Mouse (Mus musculus) limb, embryonic 14.5 days (tissue): ENCODE measurements around the gene Acap1. TPM values are rescaled to one million over a fixed set of nuclear protein-coding genes. Genes with fewer than 3 reads are reported as not detected.

Experiments used
- ATAC-seq: fragments of 200-750 bp; cut with Nextera tagmentation; 2 replicates; pipeline ENCODE4 v1.8.0; 2017; ENCODE audit warnings: low read depth, moderate number of reproducible peaks, moderate TSS enrichment; ENCODE audit not compliant: low FRiP score
- DNase-seq: peaks from one replicate; pipeline ENCODE4 v3.0.0-alpha.2; 2015; ENCODE audit warnings: low spot score
- H3K27ac ChIP-seq: fragments of 300-500 bp; sonication (generic); replicated peaks from 2 replicates; pipeline ENCODE4 v1.5.1; 2014; ENCODE audit warnings: low read depth, mild to moderate bottlenecking, low read length, moderate library complexity, mixed read lengths
- H3K27me3 ChIP-seq: fragments of 300-500 bp; sonication (generic); 2 replicates; pipeline ENCODE4 v1.6.1; 2014; ENCODE audit warnings: low read length, mixed read lengths; ENCODE audit not compliant: control insufficient read depth, insufficient read depth
- H3K36me3 ChIP-seq: fragments of 300-500 bp; sonication (generic); 2 replicates; pipeline ENCODE4 v1.6.1; 2014; ENCODE audit warnings: mild to moderate bottlenecking, low read length, moderate library complexity, mixed read lengths; ENCODE audit not compliant: control insufficient read depth, insufficient read depth
- H3K4me1 ChIP-seq: fragments of 300-500 bp; sonication (generic); 2 replicates; pipeline ENCODE4 v1.6.1; 2014; ENCODE audit warnings: antibody characterized with exemption, low read length, mixed read lengths; ENCODE audit not compliant: control insufficient read depth, insufficient read depth
- H3K4me2 ChIP-seq: fragments of 300-500 bp; sonication (generic); replicated peaks from 2 replicates; pipeline ENCODE4 v1.6.1; 2014; ENCODE audit warnings: low read depth, mild to moderate bottlenecking, low read length, moderate library complexity; ENCODE audit not compliant: severe bottlenecking
- H3K4me3 ChIP-seq: fragments of 300-500 bp; sonication (generic); replicated peaks from 2 replicates; pipeline ENCODE4 v1.5.1; 2014; ENCODE audit warnings: low read length
- H3K9ac ChIP-seq: fragments of 300-500 bp; sonication (generic); 2 replicates; pipeline ENCODE4 v1.6.1; 2014; ENCODE audit warnings: mild to moderate bottlenecking, low read depth, low read length, moderate library complexity; ENCODE audit not compliant: severe bottlenecking
- H3K9me3 ChIP-seq: fragments of 300-500 bp; sonication (generic); 2 replicates; pipeline ENCODE4 v1.6.1; 2016; ENCODE audit warnings: low read length; ENCODE audit not compliant: control insufficient read depth
- POLR2A ChIP-seq: fragments of 200-500 bp; IDR thresholded peaks from 2 replicates; pipeline ENCODE4 v1.8.0; 2012; ENCODE audit warnings: inconsistent platforms, mild to moderate bottlenecking, moderate library complexity, borderline replicate concordance; ENCODE audit not compliant: insufficient read depth, insufficient read length; ENCODE audit errors: extremely low read depth
- WGBS: fragments of 180-500 bp; shearing (Covaris S2); extraction: QIAGEN DNeasy Blood & Tissue Kit; methylation state at CpG from one replicate; pipeline ENCODE4 v1.1.7; 2014; 5-methylcytosine and 5-hydroxymethylcytosine counted together
- polyA plus RNA-seq, 2 experiments: library from polyadenylated mRNA; depleted of rRNA in 1 of 2; stranded (reverse) in 1 of 2; unstranded in 1 of 2; fragments of >200 nt; fragmentation: Nextera tagmentation in 1 of 2; extraction: Ambion mirVana in 1 of 2; gene quantifications; 2 replicates each; pipeline versions ENCODE4 v1.2.1 to v1.2.3; 2012 to 2014

Gene Acap1
- polyA plus RNA-seq, 2 experiments: 2.1 TPM

DNA sequence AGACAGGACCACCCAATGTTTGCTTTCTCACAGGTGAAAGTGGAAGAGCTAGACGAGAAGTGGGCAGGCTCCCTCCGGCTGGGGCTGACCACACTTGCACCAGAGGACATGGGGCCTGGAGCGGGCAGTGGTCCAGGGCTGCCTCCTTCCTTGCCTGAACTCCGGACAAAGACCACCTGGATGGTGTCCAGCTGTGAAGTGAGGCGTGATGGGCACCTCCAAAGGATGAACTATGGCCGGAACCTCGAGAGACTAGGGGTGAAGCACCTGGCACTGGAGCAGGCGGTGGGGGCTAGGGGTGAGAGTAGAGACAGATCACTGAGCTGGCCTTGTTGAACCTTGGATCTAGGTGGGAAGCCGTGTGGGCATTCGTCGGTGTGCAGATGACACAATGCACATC lies 13.3 kb upstream of the Acap1 start:
- H3K4me3 ChIP-seq: no peak overlapping the region
- H3K27ac ChIP-seq: no peak overlapping the region
- peaks cover 98% of the 10 kb centered on the region for H3K36me3 ChIP-seq
- no peak for TF ChIP-seq POLR2A
- H3K27me3 ChIP-seq: no peaks in the 10 kb centered on the region
- no peak overlapping the region for H3K9ac ChIP-seq
- WGBS: 92% methylated on average over 11 of the region's 11 CpGs
- no peaks in the 10 kb centered on the region for H3K9me3 ChIP-seq
- DNase-seq: no peak
- peaks cover 3% of the 10 kb centered on the region; the same call in 1 of the 2 replicates for H3K4me1 ChIP-seq
- no peak overlapping the region for H3K4me2 ChIP-seq
- no peak for ATAC-seq

DNA sequence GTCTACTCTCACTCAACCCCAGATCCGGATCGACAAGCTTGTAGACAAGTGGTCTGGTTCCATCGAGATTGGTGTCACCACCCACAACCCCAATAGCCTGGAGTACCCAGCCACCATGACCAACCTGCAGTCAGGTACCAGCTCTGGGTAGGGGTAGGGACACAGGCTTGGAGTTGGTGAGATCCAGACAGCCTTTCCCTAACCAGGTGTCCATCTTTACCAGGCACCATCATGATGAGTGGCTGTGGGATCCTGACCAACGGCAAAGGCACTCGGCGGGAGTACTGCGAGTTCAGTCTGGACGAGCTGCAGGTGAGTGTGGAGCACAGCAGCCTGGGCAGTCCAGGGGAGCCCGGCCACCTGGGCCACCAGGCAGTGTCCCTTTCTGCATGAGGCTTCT lies 9.0 kb upstream of the Acap1 start:
- ATAC-seq: no peak
- 98% methylated on average over 9 of the region's 9 CpGs for WGBS
- H3K27me3 ChIP-seq: no peaks in the 10 kb centered on the region
- H3K9ac ChIP-seq: no peak overlapping the region
- no peak overlapping the region for H3K27ac ChIP-seq
- no peak for DNase-seq
- peaks cover 62% of the 10 kb centered on the region for H3K36me3 ChIP-seq
- no peak for TF ChIP-seq POLR2A
- H3K9me3 ChIP-seq: no peaks in the 10 kb centered on the region
- H3K4me2 ChIP-seq: no peak overlapping the region
- H3K4me1 ChIP-seq: peaks cover 12% of the 10 kb centered on the region
- H3K4me3 ChIP-seq: no peak overlapping the region

- ATAC-seq (no peak), DNase-seq (no peak)
- 88% methylated on average over 13 of the region's 13 CpGs for WGBS
- Histone ChIP-seq H3K4me2 (peak overlapping the region; percentile 75), H3K27ac (no peak overlapping the region), H3K4me1 (peaks cover 12% of the 10 kb centered on the region), H3K9ac (peak overlapping the region; percentile 95; the same call in 1 of the 2 replicates), H3K9me3 (no peaks in the 10 kb centered on the region), H3K4me3 (peak overlapping the region; percentile 91), H3K27me3 (no peaks in the 10 kb centered on the region), H3K36me3 (peaks cover 48% of the 10 kb centered on the region)
- no peak for TF ChIP-seq POLR2A
These were observed 7.6 kb upstream of the Acap1 start for GRCm38 (mm10) chr11:69902972-69903371.

- no peaks in the 10 kb centered on the region for H3K27me3 ChIP-seq
- peak overlapping the region; percentile 75 for H3K4me2 ChIP-seq
- peaks cover 12% of the 10 kb centered on the region for H3K4me1 ChIP-seq
- H3K4me3 ChIP-seq: peak overlapping the region; percentile 91
- ATAC-seq (no peak; the same call in 1 of the 2 replicates), DNase-seq (no peak)
- under 1% methylated on average over 39 of the region's 39 CpGs for WGBS
- H3K27ac ChIP-seq: peak overlapping the region; percentile 98
- H3K9ac ChIP-seq: peak overlapping the region; percentile 95
- peaks cover 39% of the 10 kb centered on the region for H3K36me3 ChIP-seq
- no peaks in the 10 kb centered on the region for H3K9me3 ChIP-seq
- no peak for TF ChIP-seq POLR2A
These were observed 6.7 kb upstream of the Acap1 start for GRCm38 (mm10) chr11:69901993-69902392.

DNA sequence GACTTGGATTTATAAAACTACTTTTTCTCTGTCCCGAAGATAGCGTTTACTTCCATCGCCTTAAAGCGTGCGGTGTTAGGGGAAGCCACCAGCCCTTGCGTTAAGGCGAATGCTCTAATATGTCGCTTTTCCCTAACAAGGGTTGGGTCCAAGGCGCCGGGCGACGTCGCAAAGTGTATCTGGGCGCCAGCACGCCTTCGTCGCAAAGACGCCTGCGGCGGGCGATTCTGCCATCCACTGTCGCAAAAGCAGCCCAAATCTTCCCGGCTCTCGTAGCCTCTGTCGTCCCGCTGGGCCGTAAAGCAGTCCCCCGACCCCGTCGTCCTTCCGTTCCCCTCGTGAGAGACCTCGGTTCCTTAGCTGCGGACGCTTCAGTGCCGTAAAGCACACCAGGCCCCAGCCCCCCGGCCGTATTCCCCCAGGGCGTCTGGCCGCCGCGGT lies 6.1 kb upstream of the Acap1 start:
- peak; percentile 78 for ATAC-seq
- under 1% methylated on average over 42 of the region's 42 CpGs for WGBS
- Histone ChIP-seq H3K27ac (peak overlapping the region; percentile 98), H3K4me1 (peaks cover 12% of the 10 kb centered on the region), H3K9me3 (no peaks in the 10 kb centered on the region), H3K36me3 (peaks cover 33% of the 10 kb centered on the region), H3K4me2 (peak overlapping the region; percentile 75), H3K9ac (peak overlapping the region; percentile 95), H3K4me3 (peak overlapping the region; percentile 91), H3K27me3 (no peaks in the 10 kb centered on the region)
- peak; percentile 98 for DNase-seq
- TF ChIP-seq POLR2A: no peak; the same call in 1 of the 2 replicates
